Mouse (Mus musculus): ENCODE measurements around the gene Scly. TPM values are rescaled to one million over a fixed set of nuclear protein-coding genes. Genes with fewer than 3 reads are reported as not detected.

Scly gene
- polyA plus RNA-seq (2017; shearing (Covaris generic)): 10 to 100 TPM; 42.0 to 57.3 TPM

DNA sequence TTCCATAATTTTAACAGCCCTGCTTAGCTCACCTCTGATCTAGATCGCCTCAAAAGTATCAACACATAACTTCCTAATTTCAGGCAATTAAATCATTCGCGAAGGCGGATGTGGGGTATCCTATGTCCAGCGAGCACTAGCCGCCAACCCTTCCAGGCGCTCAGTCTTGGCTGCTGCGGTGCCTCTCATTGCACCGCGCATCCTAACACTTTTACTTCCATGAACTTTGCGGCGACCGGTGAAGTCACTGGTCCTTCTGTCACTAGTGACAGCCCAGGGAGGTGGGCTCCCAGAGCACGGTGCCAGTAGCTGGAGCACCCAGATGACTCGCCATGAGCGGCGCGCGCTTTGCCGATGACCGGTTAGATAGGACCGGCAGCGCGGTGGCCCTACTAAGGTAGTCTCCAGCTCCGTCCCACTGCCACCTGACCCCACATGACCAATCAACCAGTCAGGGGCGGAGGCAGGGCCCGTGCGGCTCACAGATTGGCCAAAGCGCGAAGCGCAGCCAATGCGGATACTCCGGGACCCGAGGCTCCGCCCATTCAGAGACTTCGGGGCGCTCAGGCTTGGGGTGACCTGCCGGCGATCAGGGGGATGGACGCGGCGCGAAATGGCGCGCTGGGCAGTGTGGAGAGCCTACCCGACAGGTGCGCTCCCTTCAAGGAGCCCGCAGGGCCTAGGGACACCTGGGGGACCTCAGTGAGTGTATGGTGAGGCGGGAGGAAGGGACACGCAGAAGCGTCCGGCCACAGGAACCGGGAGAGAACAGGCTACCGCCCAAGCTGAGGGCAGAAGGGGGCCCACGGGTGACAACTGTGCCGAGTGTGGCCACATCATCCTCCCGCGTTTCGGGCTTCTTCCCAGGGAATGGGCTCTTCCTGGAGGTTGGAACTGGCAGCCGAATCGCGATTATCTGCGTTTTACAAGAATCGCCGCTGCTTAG, at the start of gene Scly:
Gene Scly (plus strand): TSS at position 540 of the 946 bp plus-strand sequence.
- ATAC-seq: peak; percentile 98

DNA sequence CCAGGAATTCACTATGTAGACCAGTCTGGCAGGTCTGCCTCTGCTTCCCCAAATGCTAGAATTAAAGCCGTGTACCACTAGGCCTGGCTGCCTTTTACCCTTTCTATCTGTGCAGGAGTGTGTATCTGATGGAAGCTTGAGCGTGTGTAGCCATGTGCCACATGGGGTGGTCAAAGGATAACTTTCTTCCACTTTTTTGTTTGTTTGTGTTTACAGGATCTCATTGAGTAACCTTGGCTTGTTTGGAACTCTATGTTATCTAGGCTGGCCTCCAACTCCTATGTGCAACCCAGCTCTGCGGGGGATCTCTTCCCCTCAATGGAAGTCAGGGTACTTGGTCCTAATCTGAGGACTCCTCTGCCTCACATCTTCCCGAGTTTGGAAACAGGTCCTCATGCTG, 49.2 kb upstream of the Scly start:
- no peak for ATAC-seq

DNA sequence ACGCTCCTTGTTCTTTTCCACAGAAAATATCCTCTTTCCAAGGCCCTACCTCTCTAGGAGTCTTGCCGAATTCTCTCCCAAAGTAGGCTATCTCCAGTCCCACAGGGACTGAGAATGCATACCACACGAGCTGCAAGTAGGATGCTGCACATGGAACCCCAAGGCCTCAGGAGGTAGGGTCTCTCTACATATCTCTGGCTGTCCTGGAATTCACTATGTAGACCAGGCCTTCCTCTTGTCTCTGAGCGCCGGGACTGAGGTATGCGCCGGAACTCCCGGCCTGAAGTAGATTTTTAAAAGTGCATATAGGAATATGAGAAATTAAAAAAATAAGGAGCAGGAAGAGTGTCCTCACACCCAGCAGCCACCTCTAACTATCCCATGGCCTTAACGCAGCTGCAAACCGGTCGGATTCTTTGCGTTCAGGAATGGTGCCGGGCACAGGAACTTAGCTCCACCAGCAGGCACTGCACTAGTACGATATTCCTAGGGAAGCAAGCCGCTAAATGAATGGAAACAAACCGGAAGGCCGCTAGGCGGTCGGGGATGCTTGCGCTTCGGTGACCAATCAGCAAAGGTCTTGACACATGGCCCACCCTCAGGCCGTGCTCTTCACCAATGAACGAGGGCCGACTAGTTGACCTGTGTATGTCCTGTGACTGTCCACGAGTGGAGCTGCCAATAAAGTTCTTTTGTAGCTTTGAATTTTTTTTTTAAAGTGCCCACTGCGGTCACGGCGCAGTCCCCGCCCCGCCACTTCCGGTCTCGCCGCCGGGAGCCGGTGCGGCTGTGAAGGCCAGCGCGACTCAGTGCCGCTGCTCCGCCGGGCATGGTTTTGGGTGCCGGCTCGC, 48.3 kb upstream of the Scly start, which contains the start of gene Ube2f:
Gene Ube2f (plus strand): TSS at position 741 of the 851 bp plus-strand sequence.
- peak; percentile 96 for ATAC-seq

DNA sequence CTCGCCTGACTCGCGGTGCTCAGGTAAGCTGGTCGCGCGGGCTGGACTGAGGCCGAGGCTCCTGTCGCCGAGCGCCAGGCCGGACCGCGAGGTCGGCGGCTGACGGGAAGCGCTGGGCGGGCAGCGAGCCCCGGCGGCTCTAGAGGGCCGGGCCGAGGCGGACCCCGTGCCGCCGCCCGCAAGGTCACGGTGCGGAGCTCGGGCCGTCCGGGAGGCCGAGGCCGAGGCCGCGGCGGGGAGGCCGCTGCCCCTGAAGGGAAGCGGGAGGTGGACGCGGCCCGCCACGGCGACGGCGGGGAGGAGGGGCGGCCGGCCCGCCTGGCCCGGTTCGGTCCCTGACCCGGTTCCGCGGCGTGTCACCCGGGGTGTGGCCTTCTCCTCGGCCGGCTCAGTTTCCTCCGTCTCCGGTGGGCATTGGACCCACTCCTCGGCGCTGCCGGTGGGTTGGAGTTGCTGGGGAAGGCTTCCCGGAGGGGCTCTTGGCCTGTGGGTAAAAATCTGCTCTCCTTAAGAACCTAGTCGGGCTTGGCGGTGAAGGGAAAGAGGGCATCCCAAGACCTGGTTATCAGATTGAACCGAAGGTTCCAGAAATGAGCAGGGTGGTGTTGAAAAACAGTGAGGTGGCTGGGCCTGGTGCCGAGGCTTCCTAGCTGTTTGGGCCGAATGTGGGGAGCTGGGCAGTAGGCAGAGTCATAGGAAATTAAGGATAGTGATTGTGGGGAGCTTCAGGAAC, 47.6 kb upstream of the Scly start:
- peak; percentile 6 for ATAC-seq

DNA sequence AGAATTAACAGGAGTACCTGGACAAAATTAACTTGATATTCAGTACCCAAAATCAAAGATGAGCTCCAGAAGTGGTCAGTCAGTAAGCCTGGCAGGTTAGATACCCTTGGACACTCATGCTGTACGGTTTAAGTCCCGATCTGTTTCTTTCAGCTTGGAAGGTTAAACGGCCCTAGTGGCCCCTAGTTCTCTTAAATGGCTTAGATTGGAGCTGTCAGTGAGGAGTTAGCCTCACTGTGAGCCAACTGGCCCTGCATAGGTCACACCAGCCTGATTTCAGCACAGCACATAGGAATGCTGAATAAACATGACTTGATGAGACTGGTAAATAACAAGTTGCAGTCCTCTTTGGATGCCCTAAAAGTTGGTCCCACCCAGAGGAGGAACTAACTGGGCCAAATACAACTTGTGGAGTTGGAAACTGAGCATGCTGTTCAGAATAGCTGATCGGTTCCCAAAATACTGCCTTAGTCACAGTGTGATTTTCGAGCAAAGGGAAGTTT, 46.9 kb upstream of the Scly start:
- ATAC-seq: no peak

DNA sequence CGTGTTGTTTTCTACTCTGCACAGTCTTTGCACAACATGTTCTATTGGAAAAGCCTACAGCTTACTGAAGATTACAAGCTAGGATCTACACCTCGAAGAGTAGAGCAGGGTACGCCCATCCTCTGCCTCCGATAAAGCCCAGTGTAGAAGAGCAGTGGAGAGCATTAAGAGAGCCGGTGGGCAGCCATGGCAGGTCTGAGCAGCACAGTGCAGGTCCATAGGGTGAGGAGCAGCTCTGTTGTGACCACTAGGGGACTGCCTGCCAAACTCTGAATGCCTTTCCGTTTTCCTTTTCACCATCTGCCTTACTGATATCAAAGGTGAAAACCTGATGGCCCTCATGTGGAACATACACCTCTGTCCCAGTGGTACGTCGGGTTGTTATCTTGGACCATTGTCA, 46.2 kb upstream of the Scly start:
- ATAC-seq: no peak

DNA sequence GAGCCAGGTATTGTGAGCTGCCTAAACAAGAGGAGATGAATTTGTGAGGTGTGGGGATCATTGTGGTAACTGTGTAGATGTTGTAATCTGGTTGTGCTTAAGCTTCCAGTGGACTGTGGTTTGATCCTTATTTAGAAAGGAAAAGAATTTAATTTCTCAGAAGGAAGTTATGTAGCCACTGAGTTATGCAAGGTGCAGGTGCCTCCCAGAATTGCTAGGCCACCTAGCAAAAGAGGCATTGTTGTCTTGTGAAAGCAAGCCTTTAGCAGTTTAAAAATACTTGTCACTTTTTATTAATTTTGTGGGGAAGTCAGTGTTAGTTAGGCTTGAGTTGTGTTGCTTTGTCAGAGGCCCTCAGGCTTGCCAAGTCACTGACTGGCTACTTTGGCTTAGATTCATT, 40.2 kb upstream of the Scly start:
- ATAC-seq: no peak

DNA sequence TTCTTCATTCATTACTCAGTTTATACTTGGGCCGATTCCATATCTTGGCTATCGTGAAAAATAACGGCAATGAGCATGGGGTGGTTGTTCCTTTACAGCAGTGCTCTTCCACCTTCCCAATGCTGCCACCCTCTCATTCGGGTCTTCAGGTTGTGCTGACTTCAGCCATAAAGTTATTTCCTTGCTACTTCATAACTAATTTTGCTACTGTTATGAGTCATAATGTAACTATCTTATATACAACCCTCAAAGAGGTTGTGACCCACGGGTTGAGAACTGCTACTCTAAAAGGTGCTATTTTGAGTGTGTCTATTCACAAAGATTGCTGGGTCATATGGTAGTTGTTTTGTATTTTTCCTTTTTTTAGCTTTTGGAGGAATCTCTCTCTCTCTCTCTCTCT, 38.3 kb upstream of the Scly start:
- ATAC-seq: peak; percentile 70

DNA sequence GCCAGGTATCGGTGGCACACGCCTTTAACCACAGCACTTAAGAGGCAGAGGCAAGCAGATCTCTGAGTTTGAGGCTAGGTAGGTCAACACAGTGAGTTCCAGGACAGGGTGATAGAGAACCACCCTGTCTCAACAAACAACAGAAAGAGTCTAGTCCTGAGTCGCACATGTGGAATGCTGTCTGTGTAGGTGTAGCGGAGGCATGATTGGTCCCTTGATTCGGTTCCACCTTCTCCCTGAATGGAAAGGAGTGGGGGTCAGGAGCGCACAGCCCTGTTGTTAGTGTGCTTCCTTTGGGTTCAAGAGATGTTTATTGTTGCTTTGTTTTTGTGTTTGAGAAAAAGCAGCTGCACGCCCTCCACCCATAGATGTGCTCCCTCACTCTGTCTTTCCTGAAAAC, 35.6 kb upstream of the Scly start:
- ATAC-seq: no peak

DNA sequence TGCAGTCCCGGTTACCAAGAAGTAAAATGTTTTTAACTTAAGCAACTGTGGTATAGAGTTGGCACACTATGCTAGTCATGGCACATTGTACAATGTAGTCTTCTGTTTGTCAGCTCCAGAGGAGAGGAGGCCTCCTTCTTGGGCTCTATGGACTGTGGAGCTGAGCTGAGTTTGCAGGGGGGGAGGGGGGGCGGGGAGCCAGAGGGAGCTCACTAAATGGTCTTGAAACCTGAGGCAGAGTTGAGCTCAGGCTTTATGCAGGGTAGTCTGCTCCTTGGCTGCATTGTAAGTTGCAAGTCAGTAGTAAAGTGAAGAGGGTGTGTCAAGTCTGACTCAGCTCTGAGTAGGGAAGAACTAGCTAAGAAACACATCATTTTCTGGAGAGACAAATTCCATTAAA, 25.9 kb upstream of the Scly start:
- ATAC-seq: no peak

DNA sequence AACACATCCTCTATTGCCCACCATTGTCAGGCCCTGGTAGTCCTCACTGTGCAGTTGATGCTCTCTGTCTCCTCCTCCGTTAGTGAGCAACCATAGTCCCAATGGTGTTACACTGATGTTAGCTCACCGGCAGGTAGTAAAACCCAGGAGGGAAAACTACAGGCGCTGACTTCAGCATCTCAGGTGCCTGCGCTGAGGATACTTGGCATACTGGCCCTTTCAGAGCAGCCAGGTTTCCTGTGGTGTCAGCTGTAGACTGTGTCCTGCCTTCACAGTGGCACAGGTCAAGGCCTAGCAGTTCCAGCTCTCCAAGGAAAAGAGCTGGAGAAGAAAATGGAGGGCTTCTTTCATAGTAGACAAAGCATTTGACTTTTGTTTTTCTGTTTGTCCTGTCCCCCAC, 21.6 kb upstream of the Scly start:
- ATAC-seq: no peak

DNA sequence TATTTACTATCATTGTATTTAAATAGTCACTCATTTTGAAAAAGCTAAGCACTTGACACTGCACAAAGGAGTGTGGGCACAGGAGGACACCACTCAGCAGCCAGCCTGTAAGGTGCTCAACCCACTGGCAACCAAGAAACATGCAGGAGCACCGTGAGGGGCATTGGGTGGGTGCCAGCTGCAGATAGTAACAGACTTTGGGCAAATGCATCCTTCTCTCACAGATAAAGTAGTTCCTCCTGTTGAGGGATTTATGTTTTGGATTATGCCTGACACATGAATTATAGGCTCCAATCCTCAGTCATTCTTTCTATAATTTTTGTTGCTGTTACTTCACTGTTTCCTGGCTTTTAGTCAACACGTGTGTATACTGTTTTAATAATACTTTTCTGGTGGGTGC, 20.7 kb upstream of the Scly start:
- no peak for ATAC-seq

DNA sequence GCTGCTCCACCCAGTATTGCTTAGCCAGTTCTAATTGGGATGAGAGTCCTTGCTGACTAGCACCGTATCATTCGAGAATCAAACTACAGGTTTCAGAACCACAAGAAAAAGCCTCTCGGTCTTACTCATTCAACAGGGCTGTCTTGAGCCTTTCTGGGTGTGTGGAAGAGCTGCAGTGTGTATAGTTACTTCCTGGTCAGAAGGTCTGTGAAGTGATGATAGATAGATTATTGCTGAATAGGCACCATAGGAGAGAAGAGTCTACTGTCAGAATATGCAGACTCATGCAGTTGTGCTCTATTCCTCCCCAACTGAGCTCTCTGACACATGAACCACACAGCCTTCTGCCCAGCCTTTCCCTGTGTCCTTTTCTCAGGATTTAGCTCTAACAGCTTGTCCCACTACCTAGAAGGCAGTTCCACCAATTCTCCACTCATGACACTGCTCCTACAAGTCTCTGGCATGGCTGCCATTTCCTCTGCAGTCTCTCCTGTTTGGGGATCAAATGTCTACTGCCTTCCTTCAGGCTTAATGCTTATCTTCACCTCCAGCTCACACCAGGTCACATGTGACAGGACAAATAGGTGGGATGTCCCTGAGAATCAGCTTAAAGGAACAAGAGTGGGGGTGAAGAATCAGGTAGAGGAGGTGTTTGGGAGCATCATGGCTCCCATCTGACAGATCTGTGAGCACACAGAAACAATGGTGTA, 19.6 kb upstream of the Scly start:
- ATAC-seq: peak; percentile 60

DNA sequence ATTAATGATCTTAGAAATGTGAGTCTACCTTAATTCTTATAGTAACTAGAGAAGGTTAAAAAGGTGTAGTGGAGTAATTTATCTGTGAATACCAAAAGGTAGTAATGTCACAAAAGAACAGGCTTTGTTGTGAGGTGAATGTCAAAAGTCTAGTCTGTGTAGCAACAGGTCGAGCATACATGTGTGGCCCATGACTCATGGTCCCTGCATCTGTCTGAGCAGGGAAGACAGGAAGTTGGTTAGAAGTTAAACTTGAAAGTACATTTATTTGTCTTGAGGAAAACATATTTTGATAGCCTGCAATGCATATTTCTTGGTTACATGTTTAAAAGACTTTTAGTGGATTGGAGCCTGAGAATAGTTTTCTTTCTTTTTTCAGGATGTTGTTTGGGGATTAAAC, 19.0 kb upstream of the Scly start:
- peak; percentile 78 for ATAC-seq

DNA sequence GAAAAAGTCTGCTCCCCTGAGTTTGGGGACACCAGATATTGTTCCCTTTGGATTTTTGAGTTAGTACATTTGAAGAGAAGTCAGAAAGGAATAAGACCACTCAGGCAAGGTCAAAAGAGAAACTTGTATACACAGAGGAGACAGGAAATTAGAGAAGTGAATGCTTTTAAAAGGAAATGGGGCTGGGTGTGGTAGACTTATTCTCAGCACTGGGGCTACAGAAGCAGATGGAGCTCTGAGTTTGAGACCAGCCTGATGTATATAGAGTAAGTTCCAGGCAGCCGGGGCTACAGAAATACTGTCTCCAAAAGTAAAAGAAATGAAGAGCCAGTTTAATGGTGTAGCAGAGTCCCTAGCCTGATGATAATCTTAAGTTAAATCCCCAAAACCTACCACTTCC, 15.6 kb upstream of the Scly start:
- no peak for ATAC-seq

DNA sequence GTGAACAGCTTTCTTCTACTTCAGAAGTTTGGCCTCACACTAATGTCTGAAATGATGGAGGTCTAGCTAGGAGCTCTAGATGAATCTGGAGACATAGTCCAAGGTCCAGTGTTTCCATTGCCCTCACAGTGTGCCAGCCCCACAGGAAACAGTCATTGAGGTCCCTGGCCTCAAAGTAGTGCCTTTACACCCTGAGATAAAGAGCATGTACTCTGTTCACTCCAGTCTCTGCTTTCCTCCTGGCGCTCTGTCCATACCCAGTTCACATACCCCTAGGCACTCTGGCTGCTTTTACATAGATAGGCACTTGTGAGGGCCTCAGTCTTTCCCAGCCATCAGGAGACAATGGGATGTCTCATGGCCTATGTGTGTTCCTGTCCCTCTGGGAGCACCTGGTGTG, 8.8 kb upstream of the Scly start:
- ATAC-seq: no peak

DNA sequence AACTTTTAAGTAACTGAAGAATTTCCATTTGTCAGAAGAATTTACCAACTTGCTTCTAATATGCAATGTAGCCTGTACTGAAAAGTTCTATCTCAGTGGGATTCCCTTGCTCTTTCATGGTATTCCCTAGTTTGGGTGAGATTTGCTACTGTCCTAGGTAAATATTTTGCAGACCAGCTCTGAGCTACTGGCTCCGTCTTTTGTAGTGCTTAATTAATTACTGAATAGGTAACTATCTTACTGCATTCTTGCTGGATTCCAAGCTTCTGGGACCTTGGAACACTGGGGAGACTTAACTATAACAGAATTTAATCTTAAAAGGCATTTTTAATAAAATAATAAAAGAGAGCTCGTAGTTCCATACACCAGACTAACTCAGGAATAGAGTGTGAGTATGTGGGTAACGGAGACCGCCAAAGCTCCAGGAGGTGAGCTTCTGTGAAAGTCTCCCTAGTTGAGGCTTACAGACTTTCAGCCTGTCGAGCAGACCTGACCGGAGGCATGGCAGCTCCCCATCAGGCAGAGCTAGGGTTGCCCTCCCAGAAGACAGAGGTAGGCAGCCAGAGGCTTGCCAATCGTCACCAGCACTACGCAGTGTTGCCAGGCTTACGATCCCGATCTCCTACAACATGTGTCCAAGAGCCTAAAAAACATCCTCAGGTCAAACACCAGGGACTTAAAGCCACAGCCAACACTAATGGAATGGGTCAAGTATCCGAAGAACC, 5.9 kb upstream of the Scly start:
- ATAC-seq: no peak

DNA sequence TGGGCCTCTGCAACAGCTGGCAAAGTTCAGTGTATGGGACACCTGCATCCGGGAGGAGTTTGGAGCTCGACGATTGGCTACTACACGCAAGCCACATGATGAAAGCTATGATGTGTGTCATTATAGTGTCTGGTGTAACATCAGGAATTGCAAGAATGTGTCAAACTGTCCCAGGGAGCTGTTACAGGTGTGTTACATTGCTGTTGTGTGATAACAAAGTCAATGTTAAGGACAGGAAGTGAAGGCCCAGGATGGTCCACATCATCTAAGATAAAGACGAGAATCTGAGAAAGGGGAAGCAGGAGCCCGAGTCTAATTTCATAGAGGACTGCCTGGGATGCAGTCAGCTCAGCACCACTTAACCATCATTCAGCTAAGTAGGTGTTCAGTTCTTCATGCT, 2.6 kb upstream of the Scly start:
- no peak for ATAC-seq

DNA sequence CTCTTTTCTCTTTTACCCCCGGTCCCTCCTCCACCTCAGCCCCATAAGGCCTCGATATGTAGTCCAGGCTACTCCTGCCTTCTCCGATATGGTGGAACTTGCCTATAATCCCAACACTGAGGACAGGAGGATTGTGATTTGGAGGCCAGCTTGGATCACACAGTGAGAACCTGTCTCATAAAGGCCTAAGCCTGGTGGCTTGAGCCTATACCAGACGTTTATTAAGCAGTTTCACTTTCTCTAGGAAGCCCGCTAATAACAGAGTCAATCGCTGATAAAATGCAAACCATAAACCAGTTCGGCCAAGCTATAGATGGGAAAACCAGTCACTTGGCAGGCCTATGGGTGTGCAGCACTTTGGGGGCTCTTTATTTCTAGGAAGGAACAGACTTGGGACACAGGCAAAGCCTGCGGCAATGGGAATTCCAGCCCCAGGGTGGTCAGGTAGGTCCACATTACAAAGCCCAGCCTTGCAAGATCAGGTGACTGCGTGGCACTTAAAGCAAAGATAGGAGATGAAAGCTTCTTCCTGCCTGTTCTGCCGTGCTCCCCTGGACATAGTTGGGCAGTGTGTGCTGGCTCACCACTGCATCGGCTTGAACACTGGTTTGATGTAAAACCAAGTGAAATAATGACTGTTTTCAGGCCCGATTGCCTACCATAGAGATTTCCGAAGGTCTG, 1.0 kb downstream of the Scly start:
- ATAC-seq: no peak

DNA sequence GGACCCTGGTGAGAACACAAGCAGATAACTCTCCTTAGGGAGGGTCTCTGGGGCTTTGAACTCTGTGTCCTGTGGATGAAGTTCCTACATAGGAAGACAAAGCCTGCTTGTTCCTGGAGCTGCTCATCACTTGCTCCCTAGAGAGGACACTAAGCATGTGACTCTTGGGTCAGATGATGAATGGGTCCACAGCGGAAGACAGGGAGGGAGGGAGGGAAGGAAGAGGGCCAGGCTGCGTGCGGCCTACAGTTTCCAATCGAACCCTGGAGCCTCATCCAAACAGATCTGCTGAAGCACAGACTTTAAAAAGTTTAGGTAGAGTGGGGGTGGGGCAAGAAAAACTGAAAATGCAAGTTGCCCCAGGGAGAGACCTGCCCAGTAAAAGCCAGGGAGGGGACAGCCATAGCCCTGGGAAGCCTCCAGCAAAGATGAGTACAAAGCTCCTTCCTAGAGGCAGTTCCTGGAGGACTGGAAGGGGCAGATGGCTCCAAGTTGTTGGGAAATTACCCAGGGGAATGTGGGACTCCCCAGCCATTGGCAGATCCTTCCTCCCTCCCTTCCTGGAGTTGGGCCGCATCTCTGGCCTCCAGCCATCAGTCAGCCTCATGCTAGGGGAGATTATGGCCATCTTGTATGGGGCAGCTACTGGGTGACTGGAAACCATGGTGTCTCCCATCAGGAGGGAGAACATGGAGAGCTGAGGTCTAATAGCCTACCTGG, 1.7 kb downstream of the Scly start:
- ATAC-seq: no peak
